Mouse (Mus musculus) B cell, adult 2 months (primary cell): ENCODE results near the gene Adrm1.

Experiments
- DNase-seq, 2 experiments: peaks; one replicate each; pipeline ENCODE4 v3.0.0; 2022

Adrm1 gene

GRCm38 (mm10) chr2:180185686-180186085, 14.4 kb downstream of the Adrm1 start:
- no peak for DNase-seq

DNA sequence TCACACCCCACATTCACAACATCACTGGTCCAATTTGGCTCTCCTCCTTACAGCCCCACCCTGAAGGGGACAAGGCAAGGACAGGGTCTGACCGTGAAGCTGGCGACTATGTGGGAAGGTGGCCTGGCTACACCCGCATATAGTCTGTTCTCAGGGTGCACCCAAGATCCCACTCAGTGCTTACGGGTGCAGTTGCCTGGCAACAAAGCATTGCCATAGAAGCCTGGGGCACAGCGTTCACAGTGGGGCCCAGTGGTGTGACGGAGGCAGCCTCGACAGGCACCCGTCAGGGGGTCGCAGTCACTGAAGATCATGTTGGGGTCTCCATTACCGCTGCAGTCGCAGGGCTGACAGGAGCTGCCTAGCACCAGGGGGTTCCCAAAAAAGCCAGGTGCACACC, 16.1 kb downstream of the Adrm1 start:
- no peak for DNase-seq

DNA sequence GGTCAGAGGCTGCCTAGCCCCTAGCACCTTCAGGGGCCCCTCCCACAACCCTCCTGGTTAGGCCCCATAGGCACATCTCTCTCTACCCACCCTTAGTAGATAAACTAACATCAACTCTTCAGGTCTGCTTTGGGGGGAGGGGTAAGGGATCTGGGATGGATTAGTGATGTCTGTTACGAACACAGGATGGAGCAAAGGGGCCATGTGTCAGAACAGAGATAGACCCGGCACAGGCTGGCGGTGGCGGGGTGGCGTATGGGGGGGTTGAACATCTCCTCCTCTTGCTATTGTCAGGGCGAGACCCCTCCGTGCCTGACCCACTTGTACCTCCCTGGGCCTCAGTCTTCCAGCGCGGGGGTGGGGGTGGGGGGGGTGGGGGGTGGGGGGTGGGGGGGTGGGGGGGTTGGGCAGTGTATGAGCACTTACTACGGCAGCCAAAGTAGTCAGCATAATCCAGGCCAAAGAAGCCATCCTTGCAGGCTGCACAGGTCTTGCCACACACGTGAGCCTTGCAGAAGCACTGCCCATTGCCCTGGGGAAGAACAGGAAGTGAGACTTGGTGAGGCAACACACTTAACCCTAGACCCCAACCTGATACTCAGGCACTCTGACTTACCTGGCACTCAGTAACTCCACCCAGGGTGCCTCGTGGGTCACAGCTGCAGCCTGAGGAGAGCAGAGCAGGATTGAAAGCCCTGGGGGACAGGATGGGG, 25.5 kb downstream of the Adrm1 start:
- DNase-seq, result no peak

DNA sequence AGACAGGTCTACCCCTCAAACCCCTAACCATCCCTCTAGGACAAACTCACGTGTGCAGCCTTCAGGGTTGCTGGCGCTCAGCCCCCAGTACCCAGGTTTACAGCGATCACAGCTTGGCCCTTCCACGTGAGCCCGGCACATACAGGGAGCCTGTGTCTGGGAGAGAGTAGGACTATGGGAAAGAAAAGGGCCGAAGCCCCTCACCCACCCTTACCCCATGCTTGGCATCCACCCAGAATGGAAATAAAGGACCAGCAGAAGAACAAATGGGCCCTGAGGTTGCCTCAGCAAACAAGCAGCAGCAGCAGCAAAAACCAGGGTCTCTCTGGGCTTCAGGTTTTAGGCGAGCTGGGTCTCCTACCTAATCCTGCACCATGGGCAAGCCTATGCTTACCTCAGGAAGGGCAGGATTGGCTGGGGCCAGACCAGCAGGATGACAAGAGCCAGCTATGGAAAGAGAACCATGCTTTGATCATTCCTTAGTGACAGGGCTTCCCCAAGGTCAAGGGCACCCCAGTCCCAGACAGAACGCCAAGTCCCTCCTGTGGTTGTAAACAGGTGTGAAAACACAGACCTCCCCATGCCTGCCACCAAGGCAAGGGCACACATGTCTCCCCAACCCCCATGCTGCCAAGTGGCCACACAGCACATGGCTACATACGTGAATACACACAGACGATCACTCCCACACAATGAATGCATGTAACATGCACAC, 26.2 kb downstream of the Adrm1 start:
- no peak for DNase-seq

- DNase-seq, result no peak
These were observed 27.5 kb downstream of the Adrm1 start for GRCm38 (mm10) chr2:180198782-180199181.

GRCm38 (mm10) chr2:180200681-180201080, 29.4 kb downstream of the Adrm1 start:
- no peak for DNase-seq

- no peak for DNase-seq
These were observed 30.0 kb downstream of the Adrm1 start for GRCm38 (mm10) chr2:180201303-180201702.

GRCm38 (mm10) chr2:180202263-180202662, 31.0 kb downstream of the Adrm1 start:
- no peak for DNase-seq

DNA sequence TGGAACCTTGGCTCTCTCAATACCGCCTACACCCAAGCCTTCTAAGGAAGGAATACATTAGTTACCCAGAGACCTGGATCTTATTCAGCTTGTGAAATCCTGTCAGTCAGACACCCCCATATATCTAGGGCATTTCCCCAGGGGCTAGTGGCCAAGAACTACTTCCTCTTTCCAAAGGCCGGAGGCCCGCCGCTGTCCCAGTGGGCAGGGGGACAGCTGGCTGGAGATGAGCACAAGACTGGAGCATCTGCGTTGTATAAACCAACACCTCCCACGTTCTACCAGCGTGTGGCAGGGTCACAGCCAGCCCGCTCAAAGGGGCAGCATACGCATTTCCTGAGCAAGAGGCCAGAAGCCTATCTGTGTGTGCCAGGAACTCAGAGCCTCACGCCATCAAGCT, 31.5 kb downstream of the Adrm1 start:
- DNase-seq, result peak; percentile 15 to 16

DNA sequence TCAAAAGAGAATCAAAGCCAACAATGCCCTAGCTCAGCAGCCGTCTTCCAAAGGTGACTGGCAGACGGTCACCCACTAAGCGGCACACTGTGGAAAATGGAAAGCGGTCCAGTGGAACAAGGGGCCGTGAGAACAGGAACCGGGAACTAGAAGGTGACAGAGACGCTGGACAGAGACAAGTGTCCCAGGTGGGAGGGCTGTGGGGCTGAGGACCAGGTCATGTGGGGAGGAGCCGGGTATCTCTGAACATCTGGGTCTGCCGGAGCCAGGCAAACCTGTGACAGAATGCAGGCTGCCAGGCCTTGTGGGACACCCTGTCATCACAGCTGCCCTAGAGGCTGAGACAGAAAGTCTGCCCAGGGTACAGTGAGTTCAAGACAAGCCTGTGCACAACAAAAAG, 33.2 kb downstream of the Adrm1 start:
- no peak for DNase-seq

- DNase-seq, result no peak
These were observed 34.0 kb downstream of the Adrm1 start for GRCm38 (mm10) chr2:180205083-180205955.

- no peak for DNase-seq
These were observed 34.6 kb downstream of the Adrm1 start for GRCm38 (mm10) chr2:180205956-180206280.

GRCm38 (mm10) chr2:180207840-180208239, 36.6 kb downstream of the Adrm1 start:
- DNase-seq, result peak; percentile 27 to 29

DNA sequence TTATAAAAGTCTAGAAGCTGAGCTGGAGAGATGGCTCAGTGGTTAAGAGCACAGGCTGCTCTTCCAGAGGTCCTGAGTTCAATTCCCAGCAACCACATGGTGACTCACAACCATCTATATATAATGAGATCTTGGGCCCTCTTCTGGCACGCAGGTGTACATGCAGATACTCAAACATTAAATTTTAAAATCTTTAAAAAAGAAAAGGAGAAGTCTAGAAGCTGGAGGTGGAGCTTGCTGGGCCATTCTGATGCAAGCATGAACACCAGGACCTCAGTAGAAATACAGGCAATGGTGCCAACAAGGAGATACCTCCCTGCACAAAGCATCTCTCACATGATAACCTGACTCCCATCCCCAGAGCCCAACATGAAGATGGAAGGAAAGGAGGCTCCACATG, 37.7 kb downstream of the Adrm1 start:
- DNase-seq, result no peak

DNA sequence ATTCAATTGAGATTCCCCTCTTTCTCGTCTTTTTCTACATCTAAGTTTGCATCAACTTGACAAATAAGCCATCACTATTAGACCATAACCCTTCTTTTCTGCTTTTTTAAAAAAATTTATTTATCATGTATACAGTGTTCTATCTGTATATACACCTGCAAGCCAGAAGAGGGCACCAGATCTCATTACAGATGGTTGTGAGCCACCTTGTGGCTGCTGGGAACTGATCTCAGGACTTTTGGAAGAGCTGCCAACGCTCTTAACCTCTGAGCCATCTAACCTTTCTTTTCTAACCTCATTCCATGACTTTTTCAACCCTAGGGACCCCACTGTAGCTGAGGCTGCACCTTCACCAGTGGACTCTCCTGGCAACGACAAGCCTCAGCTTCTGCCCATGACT, 41.0 kb downstream of the Adrm1 start:
- DNase-seq, result no peak

DNA sequence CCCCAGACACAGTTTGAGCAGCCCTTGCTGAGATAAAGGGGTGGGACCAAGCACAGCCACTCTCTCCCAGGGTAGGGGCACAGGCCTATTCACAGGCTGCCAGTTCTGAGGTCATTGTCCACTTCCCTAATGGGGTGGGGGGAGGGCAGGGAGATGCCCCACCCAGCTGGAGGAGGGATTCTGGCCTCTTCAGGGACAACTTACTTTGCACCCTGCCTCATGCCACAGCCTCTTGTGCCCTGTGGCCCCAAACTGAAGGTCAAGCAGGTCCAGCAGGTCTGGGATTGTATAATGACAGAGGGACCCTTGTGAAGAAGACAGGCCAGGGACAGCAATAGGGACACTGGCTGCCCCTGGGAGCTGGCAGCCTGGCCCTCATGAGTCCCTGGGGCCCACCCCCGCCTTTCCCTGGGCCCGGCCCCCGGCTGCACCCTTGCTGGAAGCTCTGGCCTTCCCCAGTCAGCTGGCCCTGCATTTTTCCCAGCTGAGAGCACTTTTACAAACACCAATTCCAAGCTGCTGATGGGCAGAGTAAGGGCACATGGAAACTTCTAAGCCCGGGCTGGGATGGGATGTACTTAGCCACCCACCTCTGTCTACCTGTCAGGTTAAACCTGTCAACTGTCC, 43.2 kb downstream of the Adrm1 start:
- DNase-seq, result no peak

GRCm38 (mm10) chr2:180215011-180215461, 43.8 kb downstream of the Adrm1 start:
- no peak for DNase-seq

- DNase-seq, result no peak
These were observed 44.7 kb downstream of the Adrm1 start for GRCm38 (mm10) chr2:180215951-180216350.

DNA sequence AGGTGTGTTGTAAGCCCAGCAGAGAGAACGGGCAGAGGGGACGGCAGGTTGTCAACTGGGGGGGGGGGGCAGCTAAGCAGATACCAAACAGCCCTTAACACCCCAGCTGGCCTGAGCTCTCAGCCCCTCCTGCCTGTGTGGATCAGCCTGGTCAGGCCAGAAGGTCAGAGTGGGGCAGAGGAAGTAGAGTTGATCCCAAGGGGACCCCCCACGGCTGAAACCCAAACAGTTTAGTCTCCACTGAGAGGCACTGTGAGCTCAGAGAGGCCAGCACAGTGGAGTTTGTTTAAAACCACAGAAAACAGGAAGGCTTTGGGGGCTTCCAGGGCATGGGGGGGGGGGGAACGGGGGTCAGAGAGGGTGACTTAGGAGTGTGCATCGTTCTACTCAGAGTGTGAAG, 45.6 kb downstream of the Adrm1 start:
- no peak for DNase-seq

GRCm38 (mm10) chr2:180217587-180217986, 46.3 kb downstream of the Adrm1 start:
- DNase-seq, result no peak

GRCm38 (mm10) chr2:180218241-180218640, 47.0 kb downstream of the Adrm1 start:
- DNase-seq, result no peak

DNA sequence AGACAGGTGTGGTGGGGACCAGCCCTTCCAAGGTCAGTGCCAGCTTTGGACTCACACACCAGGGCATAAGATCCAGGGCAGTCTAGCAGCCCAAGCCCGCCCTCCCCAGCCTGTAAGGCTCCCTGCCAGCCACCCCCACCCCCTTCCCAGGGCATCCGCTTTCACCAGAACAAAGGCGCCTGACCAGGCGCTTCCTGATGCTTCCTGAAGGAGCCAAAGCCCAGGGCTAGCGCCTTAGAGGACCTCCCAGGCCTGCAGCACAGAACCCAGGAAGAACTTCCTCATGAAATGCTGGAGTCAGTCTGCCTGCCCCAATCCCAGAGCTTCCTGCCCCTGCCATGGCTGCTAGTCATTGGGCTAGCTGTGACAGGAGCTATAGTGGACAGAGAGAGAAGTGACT, 47.4 kb downstream of the Adrm1 start:
- DNase-seq, result no peak
